Mouse (Mus musculus) embryonic fibroblast, embryonic 13.5 days (primary cell): ENCODE data around the gene Fbxo2. TPM values are rescaled to one million over a fixed set of nuclear protein-coding genes. Genes with fewer than 3 reads are reported as not detected.
A peak's percentile ranks its signal among the peaks of the same experiment; 100 is the strongest.
"Not testable (repeated sequence)": the region's sequence is repeated elsewhere in the genome, so short reads cannot be mapped to it uniquely, and the experiment has no call there.

Source experiments
- H3K27ac ChIP-seq: 2 replicates; pipeline ENCODE4 v1.5.1; 2012; ENCODE audit warnings: low read length, control low read depth, inconsistent platforms; ENCODE audit not compliant: insufficient read depth
- H3K4me1 ChIP-seq: 2 replicates; pipeline ENCODE4 v1.6.1; 2011; ENCODE audit warnings: low read length; ENCODE audit not compliant: control insufficient read depth, insufficient read depth
- H3K4me3 ChIP-seq: 2 replicates; pipeline ENCODE4 v1.5.1; 2011; ENCODE audit warnings: mild to moderate bottlenecking, control low read depth, low read length; ENCODE audit not compliant: insufficient read depth
- CTCF ChIP-seq: IDR thresholded peaks from 2 replicates; pipeline ENCODE4 v1.5.1; 2011; ENCODE audit warnings: mild to moderate bottlenecking, control low read depth, low read length, moderate library complexity, borderline replicate concordance; ENCODE audit not compliant: insufficient read depth
- POLR2A ChIP-seq: IDR thresholded peaks from 2 replicates; pipeline ENCODE4 v1.6.1; 2011; ENCODE audit warnings: low read depth, mild to moderate bottlenecking, control low read depth, low read length, moderate library complexity
- polyA plus RNA-seq: library from polyadenylated mRNA; stranded (reverse); fragments of >200 nt; gene quantifications from 2 replicates; pipeline ENCODE4 v1.2.4, GENCODE M21; 2011; ENCODE audit warnings: low read depth; ENCODE audit not compliant: missing spikeins, insufficient read length

Gene Fbxo2
- 3.2 and 4.0 TPM in 2 replicates for polyA plus RNA-seq

DNA sequence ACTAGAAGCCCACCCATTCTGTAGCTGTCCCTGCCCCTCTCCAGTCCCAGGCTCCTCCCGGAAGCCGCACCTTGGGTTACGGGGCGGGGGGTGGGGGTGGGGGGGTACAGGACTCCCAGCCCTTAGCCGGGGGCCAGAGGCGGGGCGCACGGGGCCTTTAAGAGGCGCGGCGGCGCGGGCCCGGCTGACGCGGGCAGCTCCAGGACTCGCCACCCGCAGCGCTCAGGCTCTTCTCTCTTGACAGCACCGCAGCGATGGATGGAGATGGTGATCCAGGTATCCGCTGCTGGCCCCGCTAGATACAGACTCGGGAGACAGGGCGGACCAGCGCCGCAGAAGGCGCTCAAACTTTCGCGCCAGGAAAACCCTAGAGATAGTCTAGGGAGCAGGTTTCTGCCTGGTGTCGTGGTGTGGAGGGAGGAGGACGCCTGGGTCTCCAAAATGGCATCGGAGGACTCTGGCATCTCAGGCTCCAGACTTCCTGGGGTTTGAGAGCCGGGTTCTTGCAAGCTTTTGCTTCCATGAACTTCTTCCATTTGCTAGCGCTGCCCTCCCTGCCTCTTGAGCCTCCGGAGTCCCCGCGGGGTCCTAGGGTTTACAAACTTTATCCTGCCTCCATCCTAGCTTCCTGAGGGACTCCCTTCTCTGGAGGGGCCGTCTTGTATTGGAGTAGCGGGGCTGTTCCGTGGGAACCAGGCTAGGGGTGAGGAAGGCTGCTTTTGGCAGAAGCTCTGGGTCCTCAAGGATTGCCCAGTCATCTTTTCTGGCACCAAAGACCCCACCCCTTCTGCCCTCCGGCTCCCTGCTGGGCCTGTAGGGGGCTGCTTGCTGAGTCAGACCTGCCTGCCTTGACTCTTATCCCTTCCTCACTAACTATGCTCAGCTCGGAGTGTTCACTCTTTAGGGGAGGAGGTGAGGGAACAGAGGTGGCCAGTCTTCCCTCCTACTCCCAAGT, at the start of gene Fbxo2, which contains the start of gene Fbxo44:
TSS of gene Fbxo2 (plus strand) at position 186 of the 955 bp plus-strand sequence.
TSS of gene Fbxo44 (minus strand) at position 47 of the 955 bp plus-strand sequence.
- H3K4me1 ChIP-seq, result no peaks in the 10 kb centered on the region
- H3K27ac ChIP-seq, result no peak within 1 kb of the TSS
- H3K4me3 ChIP-seq, result peak within 1 kb of the TSS; percentile 61
- TF ChIP-seq CTCF, result no peak
- TF ChIP-seq POLR2A, result no peak

DNA sequence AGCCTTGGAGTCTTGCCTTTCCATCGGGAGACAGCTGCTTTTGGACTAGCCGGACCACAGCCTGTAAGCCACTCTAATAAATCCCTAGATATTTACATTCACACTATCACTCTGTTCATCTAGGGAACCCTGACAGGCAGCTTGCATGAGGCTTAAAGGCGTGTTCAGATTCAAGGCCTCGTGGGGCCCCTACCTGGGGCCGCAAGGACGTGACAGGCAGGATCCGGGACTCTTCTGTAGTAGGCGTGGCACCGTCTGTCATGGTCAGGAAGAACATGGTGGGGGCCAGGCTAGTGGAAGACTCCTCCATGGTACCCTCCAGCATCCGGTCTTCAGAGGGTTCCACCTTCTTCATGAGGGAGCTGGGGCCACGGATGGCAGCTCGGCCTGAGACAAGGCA, 47.9 kb upstream of the Fbxo2 start:
- TF ChIP-seq CTCF (no peak), POLR2A (no peak)

DNA sequence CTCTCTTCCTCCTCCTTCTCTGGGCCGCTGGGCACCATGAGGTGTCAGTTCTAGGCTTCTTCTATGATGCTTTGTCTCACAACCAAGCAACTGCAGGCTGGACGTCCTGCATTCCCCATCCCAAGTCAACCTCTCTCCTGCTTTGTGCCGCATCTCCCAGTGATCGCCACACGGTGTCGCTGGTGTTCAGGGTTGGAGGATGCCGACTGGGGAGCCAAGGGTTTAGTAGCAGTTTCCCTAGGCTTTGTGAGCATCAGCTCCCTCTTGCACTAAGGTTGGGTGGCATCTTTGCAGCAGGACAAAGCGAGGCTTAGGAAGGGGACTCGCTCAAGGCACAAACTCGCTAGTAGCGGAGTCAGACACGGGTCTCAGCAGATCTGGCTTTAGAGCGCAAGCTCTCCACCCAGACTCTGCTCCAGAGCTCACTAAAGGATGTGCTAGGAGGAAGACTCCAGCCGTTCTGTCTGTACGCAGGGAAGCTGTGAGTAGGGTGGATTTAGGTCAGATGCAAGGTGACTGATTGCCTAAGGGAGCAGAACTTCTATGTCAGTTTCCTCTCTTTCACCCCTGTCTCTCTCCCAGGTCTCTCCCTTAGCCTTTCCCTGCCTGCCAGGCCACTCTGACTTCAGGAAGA, 45.5 kb upstream of the Fbxo2 start:
- TF ChIP-seq POLR2A (no peak), CTCF (peak; percentile 99)
- Histone ChIP-seq H3K27ac (no peak overlapping the region), H3K4me3 (no peak overlapping the region), H3K4me1 (no peaks in the 10 kb centered on the region)

More for the DNA sequence above, 47.9 kb upstream of the Fbxo2 start:
- H3K4me3 ChIP-seq, result no peak overlapping the region
- H3K4me1 ChIP-seq, result no peaks in the 10 kb centered on the region
- no peak overlapping the region for H3K27ac ChIP-seq

DNA sequence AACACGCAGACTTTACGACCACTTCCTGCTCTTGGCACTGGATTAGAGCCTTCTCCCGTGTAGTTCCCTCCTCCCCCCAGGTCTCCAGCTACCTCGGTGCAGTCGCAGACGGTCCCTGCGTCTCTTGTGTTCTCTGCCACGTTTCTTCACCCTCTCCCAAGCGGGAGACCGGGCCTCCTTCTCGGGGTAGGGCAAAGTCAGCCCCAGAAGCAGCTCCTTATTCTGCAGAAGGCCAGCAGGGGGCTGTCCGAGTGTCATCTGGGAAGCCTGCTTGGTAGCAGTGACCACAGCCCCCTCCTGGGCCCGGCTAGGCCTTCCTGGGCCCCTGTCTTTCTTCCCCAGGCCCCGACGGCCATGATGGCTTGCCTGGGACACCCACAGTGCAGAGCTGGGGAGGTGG, 45.0 kb upstream of the Fbxo2 start:
- H3K27ac ChIP-seq, result no peak overlapping the region
- no peak overlapping the region for H3K4me3 ChIP-seq
- TF ChIP-seq POLR2A, result no peak
- 0 out of 2 replicates have a peak, but pooled peaks have one; percentile 11 for TF ChIP-seq CTCF
- H3K4me1 ChIP-seq, result no peaks in the 10 kb centered on the region

DNA sequence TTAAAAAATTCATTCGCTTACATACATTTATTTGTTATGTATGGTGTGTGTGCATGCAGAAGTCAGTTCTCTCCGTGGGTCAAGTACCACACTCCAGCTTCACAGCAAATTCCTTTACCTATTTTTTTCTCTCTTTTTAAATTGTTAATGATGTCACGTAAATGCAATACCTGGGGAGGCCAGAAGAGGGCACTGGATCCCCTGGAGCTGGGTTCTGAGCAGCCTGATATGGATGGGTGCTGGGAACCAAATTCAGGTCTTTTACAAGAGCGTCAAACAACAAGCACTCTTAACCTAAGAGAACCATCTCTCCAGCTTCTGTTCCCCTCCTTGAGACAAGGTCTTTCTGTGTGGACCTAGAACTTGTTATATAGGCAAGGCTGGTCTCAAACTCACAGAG, 43.8 kb upstream of the Fbxo2 start:
- no peak overlapping the region for H3K27ac ChIP-seq
- no peak overlapping the region for H3K4me3 ChIP-seq
- H3K4me1 ChIP-seq, result no peaks in the 10 kb centered on the region
- TF ChIP-seq CTCF, result no peak
- no peak for TF ChIP-seq POLR2A

DNA sequence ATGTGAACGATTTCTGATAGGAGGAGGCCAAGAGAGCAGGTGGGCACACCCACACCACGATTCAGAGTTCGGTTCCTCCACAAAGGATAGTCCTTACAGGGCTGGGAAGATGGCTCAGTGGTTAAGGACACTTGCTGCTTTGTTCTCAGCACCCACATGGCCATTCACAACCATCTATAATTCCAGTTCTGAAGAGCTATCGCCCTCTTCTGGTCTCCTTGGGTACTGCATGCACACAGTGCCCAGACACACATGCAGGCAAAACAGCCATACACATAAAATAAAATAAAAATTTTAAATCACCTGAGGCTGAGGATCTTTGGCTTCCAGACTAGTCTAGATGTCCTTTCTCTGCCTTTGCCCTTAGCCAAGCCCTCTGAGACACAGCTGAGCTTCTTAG, 43.0 kb upstream of the Fbxo2 start:
- Histone ChIP-seq H3K4me3 (no peak overlapping the region), H3K4me1 (no peaks in the 10 kb centered on the region), H3K27ac (no peak overlapping the region)
- TF ChIP-seq CTCF, result no peak
- TF ChIP-seq POLR2A, result no peak

DNA sequence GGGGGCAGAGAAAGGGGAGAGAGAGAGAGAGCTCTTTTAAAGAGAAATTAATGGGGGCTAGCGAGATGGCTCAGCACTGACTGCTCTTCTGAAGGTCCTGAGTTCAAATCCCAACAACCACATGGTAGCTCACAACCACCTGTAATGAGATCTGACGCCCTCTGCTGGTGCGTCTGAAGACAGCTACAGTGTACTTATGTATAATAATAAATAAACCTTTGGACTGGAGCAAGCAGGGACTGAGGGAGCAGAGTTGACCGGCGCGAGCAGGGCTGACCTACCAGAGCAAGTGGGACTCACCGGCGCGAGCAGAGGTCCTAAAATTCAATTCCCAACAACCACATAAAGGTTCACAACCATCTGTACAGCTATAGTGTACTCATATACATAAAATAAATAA, 40.8 kb upstream of the Fbxo2 start:
- not testable (repeated sequence) for H3K27ac ChIP-seq, H3K4me1 ChIP-seq, H3K4me3 ChIP-seq

DNA sequence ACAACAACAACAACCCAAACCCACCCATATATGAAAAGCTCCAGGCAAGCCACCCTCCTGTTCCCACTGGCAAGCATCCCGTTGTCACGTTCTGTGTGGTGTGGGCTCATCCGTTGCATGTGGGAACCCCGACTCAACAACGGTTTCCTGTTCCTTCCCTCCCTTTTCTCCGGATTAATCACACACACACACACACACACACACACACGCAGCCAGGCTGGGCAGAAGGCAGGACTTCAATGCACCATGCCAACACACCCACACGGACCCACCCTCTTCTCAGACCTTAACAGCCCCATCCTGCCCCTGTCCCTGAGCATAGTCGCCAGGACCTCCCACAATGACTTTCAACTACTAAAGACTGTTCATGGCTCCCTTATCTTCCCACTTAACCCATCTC, 39.9 kb upstream of the Fbxo2 start:
- H3K27ac ChIP-seq, result no peak overlapping the region
- no peak overlapping the region for H3K4me3 ChIP-seq
- TF ChIP-seq CTCF, result no peak
- no peak for TF ChIP-seq POLR2A
- no peaks in the 10 kb centered on the region for H3K4me1 ChIP-seq

DNA sequence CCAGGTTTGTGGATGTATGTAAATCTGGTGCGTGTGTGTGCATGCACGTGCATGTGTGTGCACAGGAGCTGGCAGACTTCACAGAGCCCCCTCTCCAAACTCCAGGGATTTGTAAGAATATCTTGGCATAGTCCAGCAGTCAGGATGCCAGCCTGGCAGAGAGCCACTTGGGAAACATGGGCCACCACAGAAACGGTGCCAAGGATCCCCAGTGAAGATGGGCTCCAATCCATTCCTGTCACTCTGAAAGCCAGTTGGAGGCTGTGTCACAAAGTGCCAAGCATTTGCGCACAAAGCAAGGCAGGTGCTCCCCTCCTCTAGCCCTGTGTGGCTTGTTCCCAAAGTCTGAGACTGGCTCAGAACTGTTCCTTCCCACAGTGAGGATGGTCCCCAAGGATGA, 39.1 kb upstream of the Fbxo2 start:
- H3K27ac ChIP-seq, result no peak overlapping the region
- TF ChIP-seq POLR2A, result no peak
- no peak for TF ChIP-seq CTCF

More for the DNA sequence above, 39.1 kb upstream of the Fbxo2 start:
- no peak overlapping the region for H3K4me3 ChIP-seq
- H3K4me1 ChIP-seq, result no peaks in the 10 kb centered on the region
